Mouse (Mus musculus) thymus, adult 2 months (tissue): ENCODE results near the gene Lingo2. TPM values are rescaled to one million over a fixed set of nuclear protein-coding genes. Genes with fewer than 3 reads are reported as not detected.

Experiments
- DNase-seq: peaks from one replicate; pipeline ENCODE4 v3.0.0; 2021
- H3K27ac ChIP-seq: fragments of 200-500 bp; 2 replicates; pipeline ENCODE4 v1.5.1; 2012; ENCODE audit warnings: low read length, control low read depth; ENCODE audit not compliant: control insufficient read depth, insufficient read depth
- H3K27me3 ChIP-seq: fragments of 200-500 bp; 2 replicates; pipeline ENCODE4 v1.6.1; 2012; ENCODE audit warnings: mild to moderate bottlenecking, low read length, moderate library complexity, mixed read lengths; ENCODE audit not compliant: control insufficient read depth, insufficient read depth
- H3K36me3 ChIP-seq: fragments of 200-500 bp; 2 replicates; pipeline ENCODE4 v1.6.1; 2012; ENCODE audit warnings: mild to moderate bottlenecking, low read length, moderate library complexity; ENCODE audit not compliant: control insufficient read depth, insufficient read depth
- H3K4me1 ChIP-seq: fragments of 200-500 bp; replicated peaks from 2 replicates; pipeline ENCODE4 v1.6.1; 2012; ENCODE audit warnings: low read length; ENCODE audit not compliant: control insufficient read depth, insufficient read depth
- H3K4me3 ChIP-seq: fragments of 200-500 bp; 2 replicates; pipeline ENCODE4 v1.5.1; 2012; ENCODE audit warnings: mild to moderate bottlenecking, low read length, control low read depth, moderate library complexity; ENCODE audit not compliant: control insufficient read depth, insufficient read depth
- CTCF ChIP-seq: fragments of 200-500 bp; IDR thresholded peaks from 2 replicates; pipeline ENCODE4 v1.5.1; 2012; ENCODE audit warnings: mild to moderate bottlenecking, control low read depth, low read length, moderate library complexity, borderline replicate concordance; ENCODE audit not compliant: control insufficient read depth, poor library complexity, insufficient read depth; ENCODE audit errors: extremely low read depth
- POLR2A ChIP-seq: fragments of 200-500 bp; IDR thresholded peaks from 2 replicates; pipeline ENCODE4 v1.6.1; 2012; ENCODE audit warnings: mild to moderate bottlenecking, low read length, control low read depth, moderate library complexity; ENCODE audit not compliant: control insufficient read depth, poor library complexity, insufficient read depth; ENCODE audit errors: extremely low read depth
- WGBS: fragments of 180-500 bp; shearing (Covaris S2); methylation state at CpG from one replicate; pipeline ENCODE4 v1.1.7; 2018; 5-methylcytosine and 5-hydroxymethylcytosine counted together
- polyA plus RNA-seq: library from polyadenylated mRNA; depleted of rRNA; stranded (reverse); fragments of >200 nt; gene quantifications from 2 replicates; pipeline ENCODE4 v1.2.3, GENCODE M21; 2012

The Lingo2 gene
- polyA plus RNA-seq, 1 experiment = 0.11 TPM

DNA sequence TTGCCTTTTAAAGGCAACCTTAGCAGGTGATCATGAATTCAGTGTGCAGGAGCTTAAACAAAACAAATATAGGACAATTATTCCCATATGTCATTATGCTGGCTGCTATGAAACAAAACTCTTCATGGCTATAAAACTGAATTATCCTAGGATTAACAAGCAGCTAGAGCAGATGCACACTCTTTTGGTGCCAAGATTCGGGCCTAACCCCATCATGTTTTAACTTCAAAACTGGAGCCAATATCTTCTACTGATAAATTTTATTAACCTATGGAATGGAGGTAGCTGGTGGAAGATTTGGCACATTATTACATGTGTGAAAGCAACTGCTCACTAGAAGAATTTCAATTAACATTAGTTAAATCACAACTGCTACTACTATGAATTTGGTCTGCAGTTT is 235.1 kb downstream of the Lingo2 start:
- WGBS = 88% methylated on average over 1 of the region's 1 CpGs
- no peak overlapping the region for H3K27ac ChIP-seq
- no peaks in the 10 kb centered on the region for H3K36me3 ChIP-seq
- TF ChIP-seq POLR2A (no peak), CTCF (no peak)
- no peaks in the 10 kb centered on the region for H3K27me3 ChIP-seq
- no peak overlapping the region for H3K4me3 ChIP-seq
- no peaks in the 10 kb centered on the region for H3K4me1 ChIP-seq
- DNase-seq = no peak

DNA sequence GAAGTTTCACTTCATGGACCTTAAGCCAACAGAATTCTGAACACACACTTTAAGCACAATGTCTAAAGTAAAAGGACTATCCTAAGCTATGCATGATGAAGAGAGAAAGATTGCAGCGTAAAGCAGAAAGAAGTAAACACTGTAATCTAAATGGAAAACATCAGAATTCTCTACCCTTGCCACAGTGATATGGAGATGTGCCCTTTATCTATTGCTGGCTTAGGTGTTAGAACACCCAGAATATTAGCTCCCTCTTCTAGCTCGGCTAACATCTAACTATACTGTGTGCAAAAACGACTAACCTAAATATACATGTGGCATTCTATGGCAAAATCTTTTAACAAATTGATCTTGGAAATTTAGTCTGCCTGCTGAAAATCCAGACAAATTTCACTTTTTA is 252.7 kb downstream of the Lingo2 start:
- H3K4me3 ChIP-seq = no peak overlapping the region
- no peaks in the 10 kb centered on the region for H3K36me3 ChIP-seq
- 83% methylated on average over 3 of the region's 3 CpGs for WGBS
- TF ChIP-seq POLR2A = no peak
- no peak for TF ChIP-seq CTCF
- DNase-seq = no peak
- no peak overlapping the region for H3K27ac ChIP-seq
- no peaks in the 10 kb centered on the region for H3K4me1 ChIP-seq
- no peaks in the 10 kb centered on the region for H3K27me3 ChIP-seq

DNA sequence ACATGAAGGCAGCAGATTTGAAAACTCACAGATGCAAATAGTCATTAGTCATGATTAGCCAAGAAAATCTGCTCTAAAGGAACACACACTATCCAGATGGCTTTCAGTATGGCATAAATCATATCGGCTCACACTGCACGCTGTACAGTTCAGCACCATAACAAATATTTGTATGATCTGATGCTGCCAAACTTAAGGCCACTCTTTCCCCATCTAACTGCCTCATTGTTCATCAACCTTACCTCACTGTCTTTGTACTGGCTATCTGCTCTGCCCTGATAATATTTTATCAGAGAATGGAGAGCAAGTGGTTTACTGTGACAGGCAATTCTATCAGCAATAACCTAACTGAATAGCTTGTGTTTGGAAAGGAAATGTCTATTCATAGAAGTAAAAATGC is 254.7 kb downstream of the Lingo2 start:
- no peaks in the 10 kb centered on the region for H3K36me3 ChIP-seq
- no peak for TF ChIP-seq CTCF
- no peak for TF ChIP-seq POLR2A
- 97% methylated on average over 2 of the region's 2 CpGs for WGBS
- H3K27me3 ChIP-seq = no peaks in the 10 kb centered on the region
- no peak overlapping the region for H3K27ac ChIP-seq
- DNase-seq = no peak
- no peaks in the 10 kb centered on the region for H3K4me1 ChIP-seq
- H3K4me3 ChIP-seq = no peak overlapping the region

- Histone ChIP-seq H3K27ac (no peak overlapping the region), H3K4me1 (no peaks in the 10 kb centered on the region), H3K27me3 (no peaks in the 10 kb centered on the region), H3K36me3 (no peaks in the 10 kb centered on the region), H3K4me3 (no peak overlapping the region)
- no peak for DNase-seq
- WGBS = 95% methylated on average over 2 of the region's 2 CpGs
- no peak for TF ChIP-seq CTCF
- no peak for TF ChIP-seq POLR2A
These were observed 291.6 kb downstream of the Lingo2 start for GRCm38 (mm10) chr4:36659920-36660319.

DNA sequence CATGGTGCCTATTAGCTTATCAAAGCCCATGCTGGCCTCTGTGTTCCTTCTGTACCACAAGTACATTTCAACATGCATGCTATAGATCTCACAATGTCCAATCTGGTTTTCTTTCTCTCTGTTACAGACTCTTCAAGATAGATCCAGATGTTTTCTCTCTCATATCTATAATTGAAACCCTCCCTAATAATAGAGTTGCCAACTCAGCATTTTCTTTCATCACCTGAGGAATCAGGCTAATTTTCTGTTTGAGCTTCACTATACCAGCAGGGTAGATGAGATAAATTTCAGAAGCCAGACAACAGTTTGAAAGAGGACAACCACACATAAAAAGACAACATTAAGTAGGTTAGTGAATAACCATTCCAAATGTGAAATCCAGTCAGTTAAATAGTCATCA is 303.8 kb downstream of the Lingo2 start:
- Histone ChIP-seq H3K4me1 (no peaks in the 10 kb centered on the region), H3K27me3 (no peaks in the 10 kb centered on the region), H3K4me3 (no peak overlapping the region), H3K36me3 (no peaks in the 10 kb centered on the region), H3K27ac (no peak overlapping the region)
- DNase-seq = no peak
- TF ChIP-seq POLR2A (no peak), CTCF (no peak)

DNA sequence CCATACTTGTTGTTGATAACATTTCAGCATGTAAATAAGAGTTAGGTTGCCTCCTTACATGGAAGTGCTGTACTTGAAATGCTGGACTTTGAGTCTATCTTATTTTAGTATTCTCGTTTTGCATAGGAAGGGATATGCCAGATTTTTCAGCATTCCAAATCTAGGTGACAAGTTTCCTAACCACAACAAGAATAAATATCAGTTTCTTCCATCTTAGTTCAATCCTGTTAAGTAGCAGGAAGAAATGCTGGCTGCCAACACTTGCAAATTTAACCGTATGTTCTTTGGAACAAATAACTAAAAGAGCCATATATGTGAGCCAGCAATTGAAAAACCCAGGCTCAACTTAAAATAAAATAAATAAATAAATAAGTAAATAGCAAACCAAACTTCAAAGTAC is 315.9 kb downstream of the Lingo2 start:
- Histone ChIP-seq H3K4me1 (no peaks in the 10 kb centered on the region), H3K4me3 (no peak overlapping the region), H3K36me3 (no peaks in the 10 kb centered on the region), H3K27ac (no peak overlapping the region), H3K27me3 (no peaks in the 10 kb centered on the region)
- 80% methylated on average over 2 of the region's 2 CpGs for WGBS
- TF ChIP-seq CTCF (no peak), POLR2A (no peak)
- no peak for DNase-seq

DNA sequence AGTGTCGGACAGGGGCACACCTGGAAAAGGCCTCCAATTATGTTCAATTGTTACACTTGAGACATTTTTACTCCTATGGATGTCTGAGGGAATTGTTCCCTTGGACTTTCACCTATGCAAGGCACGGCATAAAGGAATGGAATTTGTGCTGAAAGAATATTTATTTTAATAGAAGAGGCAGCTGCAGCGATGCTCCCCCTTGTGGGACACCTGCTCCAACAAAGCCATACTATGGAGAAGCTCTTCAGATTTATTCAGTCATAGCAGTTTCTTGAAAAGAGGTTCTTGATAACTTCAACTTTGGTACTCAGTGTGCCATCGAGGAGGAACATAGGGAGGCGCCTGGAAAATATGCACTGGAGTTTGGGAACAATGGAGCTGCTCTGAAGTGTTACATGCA is 374.7 kb downstream of the Lingo2 start:
- H3K4me1 ChIP-seq = no peaks in the 10 kb centered on the region
- H3K4me3 ChIP-seq = no peak overlapping the region
- no peaks in the 10 kb centered on the region for H3K27me3 ChIP-seq
- no peak for DNase-seq
- H3K36me3 ChIP-seq = no peaks in the 10 kb centered on the region
- no peak for TF ChIP-seq POLR2A
- no peak for TF ChIP-seq CTCF
- WGBS = 87% methylated on average over 5 of the region's 5 CpGs
- no peak overlapping the region for H3K27ac ChIP-seq

DNA sequence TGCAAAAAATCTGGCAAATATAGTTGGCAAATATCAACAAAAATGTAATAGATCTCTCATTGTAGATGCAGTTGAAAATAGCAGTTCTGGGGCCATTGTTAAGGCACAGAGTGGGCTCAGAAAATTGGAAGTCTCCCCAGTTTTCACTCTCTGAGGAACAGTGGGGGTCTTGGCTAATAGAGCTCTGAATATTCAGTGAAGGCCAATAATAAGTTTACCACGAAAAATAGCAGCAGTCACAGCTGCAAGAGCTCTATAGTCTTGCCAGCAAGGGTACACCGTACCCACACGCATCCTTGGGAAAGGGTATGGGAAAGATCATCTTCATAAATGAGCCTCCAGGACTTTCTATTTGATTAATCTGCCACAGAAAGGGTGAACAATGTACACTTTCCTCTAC is 375.3 kb downstream of the Lingo2 start:
- Histone ChIP-seq H3K4me1 (no peaks in the 10 kb centered on the region), H3K4me3 (no peak overlapping the region), H3K27ac (no peak overlapping the region), H3K36me3 (no peaks in the 10 kb centered on the region), H3K27me3 (no peaks in the 10 kb centered on the region)
- DNase-seq = no peak
- TF ChIP-seq CTCF (no peak), POLR2A (no peak)
- 79% methylated on average over 3 of the region's 3 CpGs for WGBS
